Mouse (Mus musculus) midbrain, embryonic 10.5 days (tissue): ENCODE data around the gene Syt15. TPM values are rescaled to one million over a fixed set of nuclear protein-coding genes. Genes with fewer than 3 reads are reported as not detected.

Experiments used
- DNase-seq: peaks from one replicate; pipeline ENCODE4 v3.0.0-alpha.2; 2017; ENCODE audit warnings: low spot score
- H3K27ac ChIP-seq: fragments of 300-500 bp; sonication (generic); replicated peaks from 2 replicates; pipeline ENCODE4 v1.5.1; 2016; ENCODE audit warnings: mild to moderate bottlenecking
- H3K27me3 ChIP-seq: fragments of 300-500 bp; sonication (generic); 2 replicates; pipeline ENCODE4 v1.6.1; 2016; ENCODE audit warnings: low read depth, mild to moderate bottlenecking; ENCODE audit not compliant: poor library complexity, severe bottlenecking
- H3K36me3 ChIP-seq: fragments of 300-500 bp; sonication (generic); 2 replicates; pipeline ENCODE4 v1.6.1; 2016; ENCODE audit warnings: mild to moderate bottlenecking, moderate library complexity
- H3K4me1 ChIP-seq: fragments of 300-500 bp; sonication (generic); 2 replicates; pipeline ENCODE4 v1.6.1; 2016
- H3K4me3 ChIP-seq: fragments of 300-500 bp; sonication (generic); 2 replicates; pipeline ENCODE4 v1.5.1; 2016; ENCODE audit warnings: mild to moderate bottlenecking, moderate library complexity
- H3K9me3 ChIP-seq: fragments of 300-500 bp; sonication (generic); replicated peaks from 2 replicates; pipeline ENCODE4 v1.6.1; 2016; ENCODE audit warnings: mild to moderate bottlenecking
- WGBS: fragments of 180-500 bp; shearing (Covaris S2); methylation state at CpG from one replicate; pipeline ENCODE4 v1.1.7; 2016; 5-methylcytosine and 5-hydroxymethylcytosine counted together
- polyA plus RNA-seq: library from polyadenylated mRNA; unstranded; fragments of >200 nt; fragmentation: Nextera tagmentation; extraction: Ambion mirVana; gene quantifications from 2 replicates; pipeline ENCODE4 v1.2.1, GENCODE M21; 2016

Gene Syt15
- polyA plus RNA-seq, 1 experiment from 2014 or later = 0.11 TPM

- no peak for DNase-seq
- H3K9me3 ChIP-seq = no peaks in the 10 kb centered on the region
- H3K36me3 ChIP-seq = no peaks in the 10 kb centered on the region
- H3K27me3 ChIP-seq = no peaks in the 10 kb centered on the region
- no peaks in the 10 kb centered on the region for H3K4me1 ChIP-seq
- WGBS = 83% methylated on average over 4 of the region's 4 CpGs
- no peak overlapping the region for H3K4me3 ChIP-seq
- no peak overlapping the region for H3K27ac ChIP-seq
Observed at GRCm38 (mm10) chr14:34279726-34280125, 60.3 kb downstream of the Syt15 start.

Other genes starting within 250 kb of the Syt15 start
- gene Zfp488, start 240.8 kb upstream of the Syt15 start, polyA plus RNA-seq = 0.06 and 0.09 TPM in 2 replicates
- gene Gm30083, start 204.4 kb upstream of the Syt15 start, polyA plus RNA-seq = not detected in 2 replicates
- not detected in 2 replicates for gene Gm5460, start 202.8 kb upstream of the Syt15 start, polyA plus RNA-seq
- not detected in 2 replicates for gene Antxrl, start 166.9 kb upstream of the Syt15 start, polyA plus RNA-seq
- gene Anxa8, start 133.6 kb upstream of the Syt15 start, polyA plus RNA-seq = 0.47 and 0.91 TPM in 2 replicates
- not detected in 2 replicates for gene A630023A22Rik, start 116.8 kb upstream of the Syt15 start, polyA plus RNA-seq
- 0.04 TPM in 1 of 2 replicates, not detected in the other for gene Npy4r, start 67.1 kb upstream of the Syt15 start, polyA plus RNA-seq
- gene Gprin2, start 17.9 kb upstream of the Syt15 start, polyA plus RNA-seq = 0.35 and 1.9 TPM in 2 replicates
- 6.6 and 7.1 TPM in 2 replicates for gene Shld2, start 90.9 kb downstream of the Syt15 start, polyA plus RNA-seq
- 75.5 and 79.6 TPM in 2 replicates for gene Glud1, start 91.1 kb downstream of the Syt15 start, polyA plus RNA-seq
- not detected in 2 replicates for gene Fam25c, start 135.8 kb downstream of the Syt15 start, polyA plus RNA-seq
- 30.8 and 56.1 TPM in 2 replicates for gene Sncg, start 155.2 kb downstream of the Syt15 start, polyA plus RNA-seq
- gene Mmrn2, start 155.9 kb downstream of the Syt15 start, polyA plus RNA-seq = 6.3 and 8.2 TPM in 2 replicates